Mouse (Mus musculus) liver, embryonic 16.5 days (tissue): ENCODE results near the gene Loxl3. TPM values are rescaled to one million over a fixed set of nuclear protein-coding genes. Genes with fewer than 3 reads are reported as not detected.

Source experiments
- ATAC-seq: fragments of 200-750 bp; cut with Nextera tagmentation; 2 replicates; pipeline ENCODE4 v1.8.0; 2017; ENCODE audit warnings: low read depth, mild to moderate bottlenecking, moderate number of reproducible peaks, moderate library complexity
- H3K27ac ChIP-seq: fragments of 300-500 bp; sonication (generic); 2 replicates; pipeline ENCODE4 v1.5.1; 2014; ENCODE audit warnings: mild to moderate bottlenecking, low read length
- H3K27me3 ChIP-seq: fragments of 300-500 bp; sonication (generic); 2 replicates; pipeline ENCODE4 v1.6.1; 2014; ENCODE audit warnings: low read depth, low read length, mixed read lengths; ENCODE audit not compliant: control insufficient read depth, insufficient read depth
- H3K36me3 ChIP-seq: fragments of 300-500 bp; sonication (generic); 2 replicates; pipeline ENCODE4 v1.6.1; 2014; ENCODE audit warnings: mild to moderate bottlenecking; ENCODE audit not compliant: control insufficient read depth, insufficient read depth
- H3K4me1 ChIP-seq: fragments of 300-500 bp; sonication (generic); 2 replicates; pipeline ENCODE4 v1.6.1; 2014; ENCODE audit warnings: low read depth, low read length, mixed read lengths; ENCODE audit not compliant: control insufficient read depth
- H3K4me2 ChIP-seq: fragments of 300-500 bp; sonication (generic); 2 replicates; pipeline ENCODE4 v1.6.1; 2014; ENCODE audit warnings: low read depth, low read length, mixed read lengths
- H3K4me3 ChIP-seq: fragments of 300-500 bp; sonication (generic); 2 replicates; pipeline ENCODE4 v1.5.1; 2014; ENCODE audit warnings: low read depth, mild to moderate bottlenecking, low read length
- H3K9ac ChIP-seq: fragments of 300-500 bp; sonication (generic); 2 replicates; pipeline ENCODE4 v1.6.1; 2014; ENCODE audit warnings: low read depth, low read length
- H3K9me3 ChIP-seq: fragments of 300-500 bp; sonication (generic); replicated peaks from 2 replicates; pipeline ENCODE4 v1.6.1; 2016; ENCODE audit warnings: low read length; ENCODE audit not compliant: control insufficient read depth
- WGBS: fragments of 180-500 bp; shearing (Covaris S2); extraction: QIAGEN DNeasy Blood & Tissue Kit; methylation state at CpG from one replicate; pipeline ENCODE4 v1.1.7; 2014; ENCODE audit not compliant: insufficient replicate concordance; 5-methylcytosine and 5-hydroxymethylcytosine counted together
- microRNA counts: library from miRNA; unstranded; fragments of <30 nt; microRNA quantifications from one replicate; lab custom pipeline; 2016
- microRNA-seq: library from miRNA; unstranded; fragments of <30 nt; microRNA quantifications from one replicate; pipeline ENCODE4, GENCODE M21; 2016
- polyA plus RNA-seq: library from polyadenylated mRNA; unstranded; fragments of >200 nt; fragmentation: Nextera tagmentation; extraction: Ambion mirVana; gene quantifications from 2 replicates; pipeline ENCODE4 v1.2.1, GENCODE M21; 2015

The Loxl3 gene
- polyA plus RNA-seq, 1 experiment from 2014 or later = 2.1 TPM

- 0 out of 2 replicates have a peak, but pooled peaks cover 2% of the 10 kb centered on the region for H3K9me3 ChIP-seq
- no peak overlapping the region for H3K27ac ChIP-seq
- WGBS = 54% methylated on average over 2 of the region's 2 CpGs
- no peak overlapping the region for H3K4me2 ChIP-seq
- no peak for ATAC-seq
- no peaks in the 10 kb centered on the region for H3K36me3 ChIP-seq
- H3K27me3 ChIP-seq = no peaks in the 10 kb centered on the region; the same call in 1 of the 2 replicates
- H3K4me3 ChIP-seq = no peak overlapping the region
- H3K4me1 ChIP-seq = peaks cover 24% of the 10 kb centered on the region
- H3K9ac ChIP-seq = no peak overlapping the region
Measured at GRCm38 (mm10) chr6:83098411-83098810, 64.4 kb downstream of the Loxl3 start.

- Histone ChIP-seq H3K36me3 (no peaks in the 10 kb centered on the region), H3K27me3 (no peaks in the 10 kb centered on the region; the same call in 1 of the 2 replicates), H3K27ac (peak within 1 kb of the TSS; percentile 85), H3K4me3 (peak within 1 kb of the TSS; percentile 86), H3K9ac (peak within 1 kb of the TSS; percentile 90), H3K4me1 (peaks cover 24% of the 10 kb centered on the region), H3K4me2 (peak within 1 kb of the TSS; percentile 100), H3K9me3 (no peaks in the 10 kb centered on the region)
- ATAC-seq = peak; percentile 83
- WGBS = under 1% methylated on average over 25 of the region's 25 CpGs
Measured at GRCm38 (mm10) chr6:83101316-83101687, 67.3 kb downstream of the Loxl3 start, which contains the start of the genes Ccdc142 and Gm42688. Gene Ccdc142, plus strand, starts transcription at chr6:83101601. Gene Gm42688, plus strand, starts transcription at chr6:83101617.

DNA sequence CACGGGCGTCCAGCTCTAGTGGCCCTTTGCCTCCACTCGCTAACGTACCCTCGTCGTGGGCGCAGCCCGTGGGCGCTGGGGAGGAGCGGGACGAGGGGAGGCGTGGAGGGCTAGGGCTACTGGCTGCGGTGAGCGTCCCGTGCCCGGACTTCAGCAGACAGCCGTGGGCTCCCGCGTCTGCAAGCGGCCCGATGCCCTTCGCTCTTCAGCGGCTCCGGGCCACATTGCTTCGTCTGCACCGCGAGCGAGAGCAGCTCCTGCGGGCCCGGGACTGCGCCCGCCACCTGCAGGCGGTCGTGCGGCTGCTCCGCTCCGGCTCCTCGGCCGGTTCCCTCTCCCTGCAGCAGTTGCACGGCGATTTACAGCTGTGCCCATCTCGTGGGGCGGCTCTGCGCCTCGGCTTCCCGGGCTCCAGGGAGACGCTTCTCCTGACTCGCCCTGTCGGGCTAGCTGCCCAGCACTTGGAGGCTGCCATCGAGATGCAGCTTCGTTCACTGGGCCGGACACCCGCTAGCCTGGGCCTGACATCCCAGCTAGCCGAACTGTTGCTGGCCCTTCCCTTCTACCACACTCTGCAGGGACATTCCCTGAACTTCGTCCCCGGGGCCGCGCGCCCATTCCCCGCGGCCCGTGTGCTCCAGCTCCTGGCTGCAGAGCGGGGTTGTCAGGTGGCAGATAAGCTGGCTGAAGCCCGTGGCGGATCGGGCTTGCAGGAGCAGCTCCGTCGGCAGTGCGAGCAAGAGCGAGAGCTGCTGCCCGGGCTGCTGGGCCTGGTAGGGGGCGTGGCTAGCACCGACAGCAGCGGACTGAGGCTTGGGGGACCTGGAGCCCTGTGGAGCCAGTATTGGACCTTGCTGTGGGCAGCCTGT, 67.9 kb downstream of the Loxl3 start:
- H3K4me1 ChIP-seq = peaks cover 24% of the 10 kb centered on the region
- WGBS = under 1% methylated on average over 68 of the region's 74 CpGs
- peak; percentile 72 for ATAC-seq
- no peaks in the 10 kb centered on the region; the same call in 1 of the 2 replicates for H3K27me3 ChIP-seq
- H3K4me3 ChIP-seq = peak overlapping the region; percentile 86
- H3K9ac ChIP-seq = peak overlapping the region; percentile 90
- peak overlapping the region; percentile 100 for H3K4me2 ChIP-seq
- H3K27ac ChIP-seq = peak overlapping the region; percentile 85
- no peaks in the 10 kb centered on the region for H3K9me3 ChIP-seq
- no peaks in the 10 kb centered on the region for H3K36me3 ChIP-seq

MicroRNAs within 50 kb of the gene (microRNA counts, 519-probe panel; counts per million panel counts)
- microRNA mmu-miR-3470a+mmu-miR-3470b (lab: Ali Mortazavi, UCI) = 2,153 counts per million, percentile 34 among the panel's probes with 10 or more counts

Small RNAs within 50 kb of the gene (microRNA-seq; reads per million reads assigned to microRNA genes)
- not detected for gene Mir3470a
- not detected for gene Mir7040

Other genes with a start within 250 kb of the Loxl3 start
- 0.06 and 0.11 TPM in 2 replicates for gene Sema4f, start 94.4 kb upstream of the Loxl3 start, polyA plus RNA-seq
- gene M1ap, start 87.3 kb upstream of the Loxl3 start, polyA plus RNA-seq = 11.6 and 12.7 TPM in 2 replicates
- 15.7 and 16.1 TPM in 2 replicates for gene Dok1, start 702 bp upstream of the Loxl3 start, polyA plus RNA-seq
- 180 and 190 TPM in 2 replicates for gene Aup1, start 20.3 kb downstream of the Loxl3 start, polyA plus RNA-seq
- gene Htra2, start 21.1 kb downstream of the Loxl3 start, polyA plus RNA-seq = 72.0 and 72.4 TPM in 2 replicates
- 9.0 and 9.3 TPM in 2 replicates for gene Dqx1, start 23.7 kb downstream of the Loxl3 start, polyA plus RNA-seq
- not detected in 2 replicates for gene Tlx2, start 36.1 kb downstream of the Loxl3 start, polyA plus RNA-seq
- gene Pcgf1, start 43.7 kb downstream of the Loxl3 start, polyA plus RNA-seq = 15.6 and 17.1 TPM in 2 replicates
- gene Lbx2, start 52.2 kb downstream of the Loxl3 start, polyA plus RNA-seq = 0.25 and 0.48 TPM in 2 replicates
- 0.59 and 1.1 TPM in 2 replicates for gene Ccdc142, start 67.4 kb downstream of the Loxl3 start, polyA plus RNA-seq
- gene Gm42688, start 67.4 kb downstream of the Loxl3 start, polyA plus RNA-seq = 0.81 and 1.1 TPM in 2 replicates
- 66.1 and 73.4 TPM in 2 replicates for gene Mrpl53, start 74.9 kb downstream of the Loxl3 start, polyA plus RNA-seq
- 4.5 and 6.8 TPM in 2 replicates for gene Mogs, start 81.3 kb downstream of the Loxl3 start, polyA plus RNA-seq
- gene Wbp1, start 87.4 kb downstream of the Loxl3 start, polyA plus RNA-seq = 27.2 and 28.3 TPM in 2 replicates
- gene Ino80b, start 91.3 kb downstream of the Loxl3 start, polyA plus RNA-seq = 4.1 and 5.2 TPM in 2 replicates
- gene Rtkn, start 101.3 kb downstream of the Loxl3 start, polyA plus RNA-seq = 16.1 and 16.4 TPM in 2 replicates
- 0.39 and 0.85 TPM in 2 replicates for gene Wdr54, start 122.2 kb downstream of the Loxl3 start, polyA plus RNA-seq
- gene 1700003E16Rik, start 122.2 kb downstream of the Loxl3 start, polyA plus RNA-seq = 0.15 and 0.30 TPM in 2 replicates
- 23.0 and 26.9 TPM in 2 replicates for gene Dctn1, start 131.7 kb downstream of the Loxl3 start, polyA plus RNA-seq
- gene Slc4a5, start 185.7 kb downstream of the Loxl3 start, polyA plus RNA-seq = 0.89 and 0.93 TPM in 2 replicates